Mouse (Mus musculus) kidney, adult 2 months (tissue): Measurements from ENCODE around the gene Ace3.

ENCODE experiments used
- CTCF ChIP-seq: fragments of 200-500 bp; conservative IDR thresholded peaks from 2 replicates; pipeline ENCODE4 v1.5.1; 2011; ENCODE audit warnings: low read depth, mild to moderate bottlenecking, control low read depth, low read length, moderate library complexity, mixed read lengths; ENCODE audit not compliant: insufficient read depth, insufficient read length
- POLR2A ChIP-seq: fragments of 200-500 bp; IDR thresholded peaks from one replicate; pipeline ENCODE4 v1.6.1; 2011; ENCODE audit warnings: low read depth, low read length, control low read depth

- TF ChIP-seq POLR2A (no peak), CTCF (no peak)
These were observed 13.3 kb downstream of the Ace3 start, which contains the start of gene Kcnh6 for GRCm38 (mm10) chr11:106007821-106008220.
